In the genomic region with DNA sequence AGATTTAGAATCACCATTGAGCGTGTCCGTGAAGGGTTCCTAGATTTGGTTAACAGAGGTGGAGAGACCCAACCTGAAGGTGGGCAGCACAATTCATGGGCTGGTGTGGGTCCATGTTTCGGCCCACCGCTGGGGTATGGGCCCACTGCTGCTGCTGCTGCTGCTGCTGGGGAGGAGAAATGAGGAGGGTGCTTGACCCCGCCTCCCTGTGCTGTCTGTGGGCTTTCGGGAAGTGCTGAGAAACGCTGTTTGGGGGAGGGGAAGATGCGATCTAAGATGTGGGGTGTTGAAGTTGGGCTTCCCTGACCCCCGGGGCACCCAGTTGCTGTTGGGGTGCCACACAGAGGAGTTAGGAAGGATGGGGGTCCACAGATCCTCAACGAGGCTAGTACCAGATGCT, we compare ENCODE assay signal across 18 mouse cellular contexts. TPM values are rescaled to one million over a fixed set of nuclear protein-coding genes. Genes with fewer than 3 reads are reported as not detected.
A peak's percentile ranks its signal among the peaks of the same experiment; 100 is the strongest.
DNase-seq lines count a peak whose midpoint lies in the region; ATAC-seq and TF ChIP-seq lines count a peak whose summit lies in the region.
"Had no signal": no experiment of that assay in that cellular context is flagged by ENCODE, and none has a peak within 500 bp of the region (broad histone marks: within the 10 kb centered on the region; RNA-seq: fewer than 3 reads in every experiment).

No protein-coding gene starts in this region.

- no peak for TF ChIP-seq POLR2A in bone marrow macrophage, adult 2 months (IDR thresholded peaks at IDR 0.05; ENCODE audit: borderline replicate concordance, low read depth, low read length)

- no peak for ATAC-seq in kidney, embryonic 16.5 days (ENCODE audit: low FRiP score, low TSS enrichment)
- ATAC-seq in limb, embryonic 11.5 days (ENCODE audit: insufficient number of reproducible peaks, low FRiP score, low TSS enrichment, low read depth) = no peak
- no peak for ATAC-seq in forebrain, embryonic 11.5 days (replicated peaks; ENCODE audit: low FRiP score)
- ATAC-seq: forebrain, embryonic 16.5 days; midbrain, embryonic 16.5 days had no signal

- intact Hi-C loops in left cerebral cortex, postnatal 36 days (cut with DNase I) = no loop called here
- intact Hi-C loops in left cerebral cortex, postnatal 25 days (cut with DNase I) = no loop called here

- no peaks in the 10 kb centered on the region for H3K36me3 ChIP-seq in kidney, embryonic 16.5 days (ENCODE audit: insufficient read depth, low read length)
- H3K36me3 ChIP-seq in ES-E14 (ENCODE audit: control insufficient read depth, insufficient read depth, low read length, poor library complexity, severe bottlenecking) = no peaks in the 10 kb centered on the region
- H3K36me3 ChIP-seq in limb, embryonic 11.5 days (ENCODE audit: control insufficient read depth, insufficient read depth, low read length) = no peaks in the 10 kb centered on the region
- H3K36me3 ChIP-seq in forebrain, embryonic 11.5 days (ENCODE audit: control insufficient read depth, insufficient read depth, low read length) = no peaks in the 10 kb centered on the region
- H3K36me3 ChIP-seq: hindbrain, embryonic 12.5 days; neural tube, embryonic 15.5 days had no signal

- H3K4me1 ChIP-seq in kidney, embryonic 16.5 days (ENCODE audit: insufficient read depth, low read length) = no peaks in the 10 kb centered on the region
- peaks cover 2 to 5% of the 10 kb centered on the region in 2 experiments; a peak in 3 of 4 replicates for H3K4me1 ChIP-seq in ES-E14 (ENCODE audit: control insufficient read depth in 2 of 2, insufficient read depth in 2 of 2, low read length in 2 of 2, poor library complexity in 1 of 2)
- peaks cover 2% of the 10 kb centered on the region for H3K4me1 ChIP-seq in bone marrow macrophage, adult 2 months (ENCODE audit: control insufficient read depth, insufficient read depth, low read length)
- H3K4me1 ChIP-seq in limb, embryonic 11.5 days (ENCODE audit: control insufficient read depth, insufficient read depth, low read length) = no peaks in the 10 kb centered on the region
- H3K4me1 ChIP-seq in forebrain, embryonic 11.5 days (replicated peaks; ENCODE audit: control insufficient read depth, insufficient read depth, low read length) = no peaks in the 10 kb centered on the region
- H3K4me1 ChIP-seq: hindbrain, embryonic 12.5 days; neural tube, embryonic 15.5 days had no signal

- WGBS in kidney, embryonic 16.5 days = 45% methylated on average over 10 of the region's 10 CpGs
- 33% methylated on average over 10 of the region's 10 CpGs for WGBS in limb, embryonic 11.5 days
- WGBS in forebrain, embryonic 11.5 days = 45% methylated on average over 10 of the region's 10 CpGs

- no peaks in the 10 kb centered on the region for H3K27me3 ChIP-seq in kidney, embryonic 16.5 days (ENCODE audit: insufficient read depth, low read length)
- H3K27me3 ChIP-seq in limb, embryonic 11.5 days (ENCODE audit: control insufficient read depth, insufficient read depth, low read length) = no peaks in the 10 kb centered on the region
- peaks cover 2% of the 10 kb centered on the region; the same call in 1 of the 2 replicates for H3K27me3 ChIP-seq in forebrain, embryonic 11.5 days (ENCODE audit: control insufficient read depth, insufficient read depth, low read length)
- H3K27me3 ChIP-seq: neural tube, embryonic 15.5 days had no signal

- H3K9ac ChIP-seq in kidney, embryonic 16.5 days (replicated peaks; ENCODE audit: low read length) = no peak overlapping the region
- peak overlapping the region; percentile 15; the same call in 1 of the 2 replicates for H3K9ac ChIP-seq in ES-E14 (ENCODE audit: insufficient read depth, low read depth, low read length, poor library complexity, severe bottlenecking)
- no peak overlapping the region for H3K9ac ChIP-seq in limb, embryonic 11.5 days (ENCODE audit: low read length)
- no peak overlapping the region for H3K9ac ChIP-seq in forebrain, embryonic 11.5 days (ENCODE audit: low read length)
- H3K9ac ChIP-seq: hindbrain, embryonic 12.5 days; neural tube, embryonic 15.5 days had no signal

- in situ Hi-C loops in ES-E14 (cut with MboI; ENCODE audit: low sequenced_read_pairs in 2 of 2, unreplicated experiment in 2 of 2) = no loop called here

- no peak overlapping the region for H3K4me3 ChIP-seq in kidney, embryonic 16.5 days (ENCODE audit: low read length)
- peak overlapping the region in 1 of 2 experiments; percentile 21; a peak in 1 of 4 replicates for H3K4me3 ChIP-seq in ES-E14 (ENCODE audit: insufficient read depth in 1 of 2, low read depth in 1 of 2, low read length in 2 of 2, poor library complexity in 1 of 2, severe bottlenecking in 1 of 2)
- H3K4me3 ChIP-seq in bone marrow macrophage, adult 2 months (ENCODE audit: insufficient read depth, low read length) = peak overlapping the region; percentile 56
- no peak overlapping the region for H3K4me3 ChIP-seq in limb, embryonic 11.5 days (ENCODE audit: low read depth, low read length)
- H3K4me3 ChIP-seq in forebrain, embryonic 11.5 days (ENCODE audit: low read depth, low read length) = no peak overlapping the region
- H3K4me3 ChIP-seq: hindbrain, embryonic 12.5 days; neural tube, embryonic 15.5 days had no signal

- H3K4me2 ChIP-seq in kidney, embryonic 16.5 days (replicated peaks; ENCODE audit: low read depth, low read length) = peak overlapping the region; percentile 28
- H3K4me2 ChIP-seq in limb, embryonic 11.5 days (ENCODE audit: low read depth, severe bottlenecking) = peak overlapping the region; percentile 26; the same call in 1 of the 2 replicates
- H3K4me2 ChIP-seq in forebrain, embryonic 11.5 days (ENCODE audit: low read depth, low read length, severe bottlenecking) = no peak overlapping the region
- H3K4me2 ChIP-seq: hindbrain, embryonic 12.5 days; neural tube, embryonic 15.5 days had no signal

- no peak overlapping the region for H3K27ac ChIP-seq in kidney, embryonic 16.5 days (ENCODE audit: low read length)
- H3K27ac ChIP-seq in ES-E14 (ENCODE audit: insufficient read depth, low read depth, low read length, poor library complexity, severe bottlenecking) = no peak overlapping the region
- no peak overlapping the region for H3K27ac ChIP-seq in bone marrow macrophage, adult 2 months (ENCODE audit: insufficient read depth, low read depth, low read length)
- no peak overlapping the region for H3K27ac ChIP-seq in limb, embryonic 11.5 days (replicated peaks; ENCODE audit: low read depth, low read length)
- no peak overlapping the region for H3K27ac ChIP-seq in forebrain, embryonic 11.5 days (ENCODE audit: low read depth, low read length)
- H3K27ac ChIP-seq: hindbrain, embryonic 12.5 days; neural tube, embryonic 15.5 days had no signal

- H3K9me3 ChIP-seq in kidney, embryonic 16.5 days (ENCODE audit: low read length) = no peaks in the 10 kb centered on the region
- H3K9me3 ChIP-seq in ES-E14 (ENCODE audit: control insufficient read depth, insufficient read depth, low read depth, low read length) = no peaks in the 10 kb centered on the region
- no peaks in the 10 kb centered on the region for H3K9me3 ChIP-seq in limb, embryonic 11.5 days (ENCODE audit: control insufficient read depth, low read length)
- H3K9me3 ChIP-seq in forebrain, embryonic 11.5 days (ENCODE audit: control insufficient read depth, low read length) = no peaks in the 10 kb centered on the region
- H3K9me3 ChIP-seq: hindbrain, embryonic 12.5 days; neural tube, embryonic 15.5 days had no signal

- DNase-seq in kidney, postnatal 4 days = no peak
- no peak for DNase-seq in ES-E14 (ENCODE audit: low read depth, low spot score)
- no peak for DNase-seq in limb, embryonic 11.5 days (ENCODE audit: low spot score)
- no peak for DNase-seq in left cerebral cortex, postnatal 36 days (ENCODE audit: low spot score in 2 of 2)
- no peak for DNase-seq in left cerebral cortex, postnatal 25 days (ENCODE audit: low spot score in 2 of 2)
- no peak for DNase-seq in forebrain, embryonic 11.5 days (ENCODE audit: low spot score)
- DNase-seq: cerebellum, adult 9-10 months; gastrocnemius, postnatal 25 days; kidney, postnatal 14 days; lung, postnatal 10 days had no signal

- TF ChIP-seq CTCF in bone marrow macrophage, adult 2 months (IDR thresholded peaks at IDR 0.05; ENCODE audit: low read depth, low read length) = no peak

RNA-seq across cellular contexts. Expression of gene Ccno, which starts 10.9 kb away (rescaled TPM):
- 0.51 and 0.57 TPM in 2 replicates for polyA plus RNA-seq in kidney, embryonic 16.5 days (2015; fragmentation: Nextera tagmentation; extraction: Ambion mirVana)
- total RNA-seq in ES-E14 (2012; rRNA removed) = 10.8 and 13.1 TPM in 2 replicates
- not detected in 2 replicates for polyA plus RNA-seq in bone marrow macrophage, adult 2 months (2012; ENCODE audit: insufficient read depth, insufficient read length, missing spikeins)
- 0.15 TPM in 1 of 2 replicates, not detected in the other for polyA plus RNA-seq in limb, embryonic 11.5 days (2014; fragmentation: Nextera tagmentation; extraction: Ambion mirVana)
- 1 to 10 TPM; 1.7 to 1.8 TPM for total RNA-seq in left cerebral cortex, postnatal 36 days (2021)
- 1 to 10 TPM; 1.6 to 1.9 TPM for total RNA-seq in left cerebral cortex, postnatal 25 days (2021)
- polyA plus RNA-seq in forebrain, embryonic 11.5 days (2014; fragmentation: Nextera tagmentation; extraction: Ambion mirVana) = 5.3 and 7.3 TPM in 2 replicates
- total RNA-seq: gastrocnemius, postnatal 25 days had no signal

RNA-seq across cellular contexts. Expression of gene Mcidas, which starts 16.9 kb away (rescaled TPM):
- polyA plus RNA-seq in kidney, embryonic 16.5 days (2015; fragmentation: Nextera tagmentation; extraction: Ambion mirVana) = 0.34 TPM in 1 of 2 replicates, not detected in the other
- total RNA-seq in ES-E14 (2012; rRNA removed) = not detected in 2 replicates
- polyA plus RNA-seq in bone marrow macrophage, adult 2 months (2012; ENCODE audit: insufficient read depth, insufficient read length, missing spikeins) = not detected in 2 replicates
- not detected in 2 replicates for polyA plus RNA-seq in limb, embryonic 11.5 days (2014; fragmentation: Nextera tagmentation; extraction: Ambion mirVana)
- total RNA-seq in left cerebral cortex, postnatal 36 days (2021) = under 1 TPM; 0.39 to 0.69 TPM
- under 1 TPM; 0.18 to 0.44 TPM for total RNA-seq in left cerebral cortex, postnatal 25 days (2021)
- 3.4 TPM in 2 replicates for polyA plus RNA-seq in forebrain, embryonic 11.5 days (2014; fragmentation: Nextera tagmentation; extraction: Ambion mirVana)
- total RNA-seq: gastrocnemius, postnatal 25 days had no signal
- polyA plus RNA-seq: embryonic facial prominence, embryonic 11.5 days had no signal

RNA-seq across cellular contexts. Expression of gene Dhx29, which starts 49.5 kb away (rescaled TPM):
- polyA plus RNA-seq in kidney, embryonic 16.5 days (2015; fragmentation: Nextera tagmentation; extraction: Ambion mirVana) = 16.0 and 18.1 TPM in 2 replicates
- total RNA-seq in ES-E14 (2012; rRNA removed) = 25.3 and 33.2 TPM in 2 replicates
- polyA plus RNA-seq in bone marrow macrophage, adult 2 months (2012; ENCODE audit: insufficient read depth, insufficient read length, missing spikeins) = 6.8 and 7.1 TPM in 2 replicates
- polyA plus RNA-seq in limb, embryonic 11.5 days (2014; fragmentation: Nextera tagmentation; extraction: Ambion mirVana) = 33.2 and 39.9 TPM in 2 replicates
- total RNA-seq in left cerebral cortex, postnatal 36 days (2021) = 10 to 100 TPM; 19.1 to 21.0 TPM
- total RNA-seq in left cerebral cortex, postnatal 25 days (2021) = 10 to 100 TPM; 20.1 to 21.7 TPM
- polyA plus RNA-seq in forebrain, embryonic 11.5 days (2014; fragmentation: Nextera tagmentation; extraction: Ambion mirVana) = 34.3 and 37.2 TPM in 2 replicates

RNA-seq across cellular contexts. Expression of gene Mtrex, which starts 49.5 kb away (rescaled TPM):
- 72.2 and 78.6 TPM in 2 replicates for polyA plus RNA-seq in kidney, embryonic 16.5 days (2015; fragmentation: Nextera tagmentation; extraction: Ambion mirVana)
- total RNA-seq in ES-E14 (2012; rRNA removed) = 61.8 and 77.1 TPM in 2 replicates
- polyA plus RNA-seq in bone marrow macrophage, adult 2 months (2012; ENCODE audit: insufficient read depth, insufficient read length, missing spikeins) = 31.7 and 42.0 TPM in 2 replicates
- polyA plus RNA-seq in limb, embryonic 11.5 days (2014; fragmentation: Nextera tagmentation; extraction: Ambion mirVana) = 105 and 110 TPM in 2 replicates
- total RNA-seq in left cerebral cortex, postnatal 36 days (2021) = 10 to 100 TPM; 39.3 to 45.5 TPM
- total RNA-seq in left cerebral cortex, postnatal 25 days (2021) = 10 to 100 TPM; 42.0 to 44.8 TPM
- 101 and 109 TPM in 2 replicates for polyA plus RNA-seq in forebrain, embryonic 11.5 days (2014; fragmentation: Nextera tagmentation; extraction: Ambion mirVana)

RNA-seq across cellular contexts. Expression of gene Cdc20b, which starts 58.2 kb away (rescaled TPM):
- not detected in 2 replicates for polyA plus RNA-seq in kidney, embryonic 16.5 days (2015; fragmentation: Nextera tagmentation; extraction: Ambion mirVana)
- total RNA-seq in ES-E14 (2012; rRNA removed) = 0.16 and 0.49 TPM in 2 replicates
- not detected in 2 replicates for polyA plus RNA-seq in bone marrow macrophage, adult 2 months (2012; ENCODE audit: insufficient read depth, insufficient read length, missing spikeins)
- polyA plus RNA-seq in limb, embryonic 11.5 days (2014; fragmentation: Nextera tagmentation; extraction: Ambion mirVana) = not detected in 2 replicates
- total RNA-seq in left cerebral cortex, postnatal 36 days (2021) = not detected
- not detected for total RNA-seq in left cerebral cortex, postnatal 25 days (2021)
- polyA plus RNA-seq in forebrain, embryonic 11.5 days (2014; fragmentation: Nextera tagmentation; extraction: Ambion mirVana) = 0.57 and 0.73 TPM in 2 replicates
- total RNA-seq: gastrocnemius, postnatal 25 days; left cerebral cortex, postnatal 10 days had no signal
- polyA plus RNA-seq: embryonic facial prominence, embryonic 11.5 days; neural tube, embryonic 15.5 days had no signal
